Mouse (Mus musculus): ENCODE data around the gene Acy3.

- TF ChIP-seq CTCF (IDR thresholded peaks at IDR 0.05; ENCODE audit: borderline replicate concordance, control insufficient read depth, extremely low read depth, insufficient read depth, low read length, poor library complexity), result peak; percentile 67; the same call in 1 of the 2 replicates
- TF ChIP-seq POLR2A (IDR thresholded peaks at IDR 0.05; ENCODE audit: control insufficient read depth, extremely low read depth, insufficient read depth, low read length, poor library complexity), result no peak
Measured at GRCm38 (mm10) chr19:3946715-3947114, 39.7 kb upstream of the Acy3 start.

Data from thymus, adult 2 months (tissue).